Mouse (Mus musculus) spleen, adult 18-20 months (tissue): ENCODE measurements around the gene Wdr78.
A peak's percentile ranks its signal among the peaks of the same experiment; 100 is the strongest.

Source experiments
- DNase-seq, 2 experiments: peaks; one replicate each; pipeline ENCODE4 v3.0.0; 2022; ENCODE audit warnings: mixed read lengths in 2 of 2

The Wdr78 gene

DNA sequence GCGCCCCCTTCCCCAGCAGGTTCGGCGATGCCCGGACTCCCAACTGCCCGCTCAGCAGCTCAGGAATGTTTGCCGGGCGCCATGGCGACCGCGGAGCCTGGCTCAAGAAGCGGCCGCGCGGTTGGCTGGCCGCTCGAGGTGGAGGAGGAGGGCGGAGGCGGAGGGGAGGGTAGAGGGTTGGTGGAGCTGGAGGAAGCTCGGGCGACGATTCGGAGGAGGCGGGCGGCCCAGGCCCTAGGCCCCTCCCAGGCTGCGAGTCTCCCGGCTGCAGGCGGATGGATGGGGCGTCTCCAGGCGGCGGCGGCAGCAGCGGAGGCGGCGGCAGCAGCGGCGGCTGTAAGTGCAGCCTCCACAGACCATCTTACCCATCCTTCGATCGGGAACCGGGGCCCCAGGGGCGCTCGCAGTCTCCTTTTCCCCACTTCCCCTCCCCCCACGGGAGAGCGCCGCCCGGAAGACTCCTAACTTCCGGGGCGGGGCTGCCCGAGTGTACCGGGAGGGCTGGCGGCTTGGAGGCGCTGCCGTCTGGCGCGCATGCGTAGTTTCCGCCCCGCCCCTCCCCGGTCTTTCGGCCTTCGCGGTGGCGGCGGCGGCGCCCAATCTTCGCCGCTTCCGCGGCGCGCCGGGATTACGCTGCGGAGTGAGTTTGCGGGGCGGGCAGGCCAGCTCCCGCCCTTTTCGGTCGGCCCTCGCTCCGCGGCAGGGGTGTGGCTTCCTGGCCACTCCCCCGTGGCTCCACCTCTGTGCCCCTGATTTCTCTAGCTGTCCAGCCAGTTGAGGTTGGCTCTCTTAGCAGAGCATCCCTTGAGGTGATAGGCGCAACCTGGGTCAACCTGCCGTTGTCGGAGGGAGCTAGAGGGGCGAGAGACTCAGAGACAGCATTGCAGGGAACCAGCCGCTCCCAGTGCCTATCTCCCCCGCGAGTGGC lies at the start of gene Wdr78, which contains the start of gene Mier1:
Wdr78 (minus strand) TSS at position 372 of the 928 bp plus-strand sequence.
Mier1 (plus strand) TSS at position 207 of the 928 bp plus-strand sequence.
- peak; percentile 92 to 93 for DNase-seq

GRCm38 (mm10) chr4:103158781-103159180 lies 44.4 kb upstream of the Wdr78 start:
- DNase-seq: no peak

GRCm38 (mm10) chr4:103151946-103152345 lies 37.6 kb upstream of the Wdr78 start:
- no peak for DNase-seq

DNA sequence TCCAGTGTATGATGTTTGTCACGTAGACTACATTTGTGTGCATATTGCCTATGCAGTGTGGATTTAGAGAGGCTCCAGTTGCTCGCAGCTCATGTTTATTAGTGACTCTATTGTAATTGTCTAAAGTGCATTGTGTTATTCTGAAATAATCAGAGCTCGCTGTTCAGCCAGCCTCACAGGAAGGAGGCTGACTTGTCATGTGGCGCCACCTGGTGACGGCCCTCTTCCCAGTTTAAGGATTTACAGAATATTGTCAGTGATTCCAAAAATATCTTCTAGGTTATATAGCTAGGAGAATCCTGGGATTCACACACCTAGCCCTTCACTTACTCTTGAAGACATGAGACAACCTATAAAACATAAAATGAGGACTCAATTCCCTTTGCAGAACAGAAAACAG lies 32.0 kb upstream of the Wdr78 start:
- DNase-seq: peak; percentile 43 to 81

GRCm38 (mm10) chr4:103136946-103137345 lies 22.6 kb upstream of the Wdr78 start:
- no peak for DNase-seq

GRCm38 (mm10) chr4:103126533-103126932 lies 12.2 kb upstream of the Wdr78 start:
- DNase-seq: no peak

DNA sequence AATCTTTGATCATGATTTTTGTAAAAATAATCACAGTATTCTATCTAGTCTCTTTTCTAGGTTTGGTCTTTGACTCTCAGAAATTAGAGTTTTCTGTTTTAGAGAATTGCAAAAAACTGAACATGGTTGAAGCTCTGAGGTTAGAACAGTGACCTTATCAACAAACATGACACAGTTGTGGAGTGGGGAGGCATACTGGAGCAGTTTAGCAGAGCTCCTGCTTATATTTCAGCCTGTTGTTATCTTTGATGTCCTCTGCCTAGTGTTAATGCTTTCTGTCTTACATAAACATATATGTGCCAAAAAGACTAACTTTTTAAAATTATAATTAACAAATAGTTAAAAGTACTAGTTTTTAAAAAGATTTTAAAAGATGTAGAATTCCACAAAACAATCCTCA lies 9.3 kb upstream of the Wdr78 start:
- DNase-seq: no peak

DNA sequence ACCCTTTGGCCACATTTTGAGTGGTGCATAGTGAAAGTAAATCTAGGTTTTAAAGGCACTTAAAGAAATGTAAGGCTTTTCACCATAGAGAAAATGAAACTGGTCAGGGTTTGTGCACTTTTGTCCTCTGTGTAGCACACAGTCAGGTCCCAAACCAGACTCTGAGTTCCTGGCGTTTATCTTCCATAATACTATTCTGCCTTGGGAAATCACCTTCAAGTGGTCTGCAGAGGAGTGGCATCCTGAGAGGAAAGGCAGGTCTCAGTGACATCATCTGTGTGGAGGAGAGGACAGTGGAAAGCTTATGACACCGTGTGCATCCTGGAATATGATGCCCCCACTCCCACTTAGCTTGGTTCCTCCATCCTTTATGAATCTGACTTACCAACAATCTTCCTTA lies 8.7 kb upstream of the Wdr78 start:
- no peak for DNase-seq

DNA sequence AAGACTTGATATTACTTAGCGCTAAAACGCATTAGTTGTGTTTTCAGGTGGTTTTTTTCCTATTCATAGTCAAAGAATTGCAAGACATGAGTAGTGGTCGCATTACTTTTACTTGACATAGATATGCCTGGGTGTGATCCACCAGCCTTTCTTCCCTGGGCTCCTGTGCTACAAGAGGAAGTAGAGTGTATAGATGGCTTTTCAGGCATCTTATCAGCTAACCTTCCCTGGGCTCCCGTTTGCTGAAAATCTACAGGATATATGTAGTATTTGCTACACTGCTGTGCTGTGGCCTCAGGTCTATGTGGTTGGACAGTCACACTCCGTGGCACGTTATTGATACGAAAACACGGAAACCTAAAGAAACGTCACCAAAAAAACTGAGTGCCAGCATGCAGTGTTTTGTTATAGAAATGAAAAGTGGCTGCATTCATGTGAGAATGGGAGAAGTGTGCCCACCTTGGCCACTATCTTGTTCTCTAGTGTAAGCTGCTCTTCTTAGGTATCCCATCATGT lies 6.6 kb upstream of the Wdr78 start:
- no peak for DNase-seq

DNA sequence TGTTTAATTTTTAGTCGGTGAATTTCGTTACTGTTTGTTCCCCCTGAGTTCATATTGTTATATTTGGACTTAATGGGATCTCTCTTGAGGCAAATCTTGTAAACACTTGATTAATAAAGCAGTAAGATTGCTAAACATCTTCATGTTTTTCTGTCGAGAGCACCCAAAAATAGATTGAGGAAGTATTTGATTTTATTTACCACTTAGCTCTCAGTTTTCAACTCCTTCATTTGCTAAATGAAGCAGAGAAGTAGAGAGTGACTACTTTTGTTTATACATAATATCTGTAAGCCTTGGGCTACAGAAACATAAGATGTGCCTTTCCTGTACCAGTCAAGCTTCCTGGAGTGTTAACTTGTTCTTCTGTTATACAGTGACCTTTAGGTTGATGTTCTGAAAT lies 6.0 kb upstream of the Wdr78 start:
- no peak for DNase-seq

DNA sequence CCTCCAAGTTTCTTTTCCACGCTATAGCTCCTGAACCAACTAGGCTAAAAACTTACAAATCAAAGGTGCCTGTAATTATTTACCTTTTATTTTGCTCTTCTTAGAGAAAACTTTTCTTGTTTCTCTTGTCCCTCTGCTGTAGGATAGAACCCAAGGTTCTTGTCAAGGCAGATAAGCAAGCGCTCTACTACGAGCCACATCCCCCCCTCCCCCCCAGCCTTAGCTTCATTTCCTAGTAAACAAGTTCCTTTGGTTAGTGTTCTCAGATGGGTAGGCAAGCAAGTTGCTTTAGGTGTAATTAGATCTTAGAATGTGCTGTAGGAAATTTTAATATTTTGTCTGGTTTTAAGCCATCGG lies 5.7 kb upstream of the Wdr78 start:
- DNase-seq: no peak

GRCm38 (mm10) chr4:103119229-103120027 lies 5.1 kb upstream of the Wdr78 start:
- peak; percentile 80 to 87 for DNase-seq

GRCm38 (mm10) chr4:103118888-103119228 lies 4.5 kb upstream of the Wdr78 start:
- DNase-seq: no peak

GRCm38 (mm10) chr4:103113402-103113801 lies 953 bp downstream of the Wdr78 start:
- DNase-seq: no peak

GRCm38 (mm10) chr4:103112651-103113050 lies 1.7 kb downstream of the Wdr78 start:
- no peak for DNase-seq

DNA sequence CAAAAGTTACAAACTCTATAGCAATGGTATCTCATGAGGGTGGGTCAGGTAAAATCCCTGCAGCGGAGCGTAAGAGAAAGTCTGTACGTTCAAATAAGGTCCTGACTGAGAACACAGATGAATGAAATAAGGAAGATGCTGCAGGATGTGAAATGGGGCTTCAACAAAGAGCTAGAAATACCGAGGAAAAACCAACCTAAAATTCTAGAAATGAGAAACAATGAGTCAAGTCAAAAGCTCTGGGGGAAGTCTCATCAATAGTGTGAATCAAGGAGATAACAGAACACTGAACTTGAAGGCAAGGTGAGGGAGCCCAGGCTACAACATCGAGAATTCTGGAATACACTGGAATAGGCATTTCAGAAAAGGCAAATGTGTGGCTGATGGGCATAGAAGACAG lies 15.8 kb downstream of the Wdr78 start:
- no peak for DNase-seq

- DNase-seq: no peak
Measured at GRCm38 (mm10) chr4:103095921-103096320, 18.4 kb downstream of the Wdr78 start.

- no peak for DNase-seq
Measured at GRCm38 (mm10) chr4:103085237-103085636, 29.1 kb downstream of the Wdr78 start.

GRCm38 (mm10) chr4:103070631-103071030 lies 43.7 kb downstream of the Wdr78 start:
- DNase-seq: no peak

GRCm38 (mm10) chr4:103067906-103068655 lies 46.3 kb downstream of the Wdr78 start:
- DNase-seq: no peak

- no peak for DNase-seq
Measured at GRCm38 (mm10) chr4:103064976-103065375, 49.4 kb downstream of the Wdr78 start.

DNA sequence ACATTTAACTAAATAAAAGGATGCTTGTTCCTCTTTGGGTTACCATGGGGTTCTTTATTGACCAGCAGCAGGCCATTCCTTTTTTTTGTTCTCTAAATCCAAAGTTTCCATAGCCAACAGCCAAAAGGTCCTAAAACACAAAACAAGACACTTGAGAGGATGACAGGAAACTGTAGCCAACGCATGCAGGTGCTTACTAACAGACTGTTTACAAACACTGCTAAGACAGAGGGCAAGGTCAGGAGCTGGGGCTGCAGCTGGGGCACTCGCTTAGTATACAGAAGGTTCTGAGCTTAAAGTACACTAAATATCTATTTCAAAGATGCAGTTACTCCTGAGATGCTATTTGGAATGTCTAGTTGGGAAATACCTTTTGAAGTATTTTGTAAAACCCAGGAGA lies 49.9 kb downstream of the Wdr78 start:
- DNase-seq: no peak

- no peak for DNase-seq
Measured at GRCm38 (mm10) chr4:103056909-103057308, 57.4 kb downstream of the Wdr78 start.
